Comparison of ENCODE assay signal across 21 mouse cellular contexts in the genomic region with DNA sequence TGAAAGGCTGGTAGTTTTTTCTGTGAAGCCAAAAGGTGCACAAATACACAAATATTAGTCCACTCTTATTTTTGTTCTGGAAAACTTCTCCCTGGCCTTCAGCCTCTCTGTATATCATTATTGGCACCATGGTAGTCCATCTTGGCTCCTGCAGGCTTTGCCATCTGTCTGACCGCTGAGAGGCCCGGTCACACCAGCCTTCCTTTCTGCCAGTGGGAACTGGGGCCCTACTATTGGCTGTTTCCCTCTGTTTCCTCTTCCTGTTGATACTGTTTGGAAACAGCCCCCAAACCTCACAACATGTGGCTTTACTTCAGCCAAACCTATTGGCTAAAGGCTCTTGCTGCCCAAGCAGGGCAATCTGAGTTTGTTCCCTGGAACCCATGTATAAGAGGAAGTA.
DNase-seq lines count a peak whose midpoint lies in the region; ATAC-seq and TF ChIP-seq lines count a peak whose summit lies in the region.
"Had no signal": no experiment of that assay in that cellular context is flagged by ENCODE, and none has a peak within 500 bp of the region (broad histone marks: within the 10 kb centered on the region; RNA-seq: fewer than 3 reads in every experiment).

No protein-coding gene starts in this region.

- H3K27ac ChIP-seq in layer of hippocampus, adult 2 months = peak overlapping the region; percentile 18; the same call in 1 of the 2 replicates
- H3K27ac ChIP-seq in brown adipose tissue, adult 24 weeks (replicated peaks; ENCODE audit: low read depth, low read length) = 0 out of 2 replicates have a peak overlapping the region, but pooled peaks have one; percentile 16
- no peak overlapping the region for H3K27ac ChIP-seq in thymus, adult 2 months (ENCODE audit: control insufficient read depth, insufficient read depth, low read length)
- no peak overlapping the region for H3K27ac ChIP-seq in limb, embryonic 10.5 days
- H3K27ac ChIP-seq: embryonic facial prominence, embryonic 15.5 days; heart, adult 2 months; heart, embryonic 15.5 days; hindbrain, embryonic 10.5 days; kidney, postnatal 0 days; liver, embryonic 13.5 days; lung, embryonic 15.5 days; midbrain, embryonic 10.5 days had no signal

- peaks cover 24% of the 10 kb centered on the region for H3K4me1 ChIP-seq in brown adipose tissue, adult 24 weeks (ENCODE audit: control insufficient read depth, insufficient read depth, insufficient read length, low read length)
- H3K4me1 ChIP-seq in thymus, adult 2 months (replicated peaks; ENCODE audit: control insufficient read depth, insufficient read depth, low read length) = no peaks in the 10 kb centered on the region
- H3K4me1 ChIP-seq in limb, embryonic 10.5 days = no peaks in the 10 kb centered on the region; the same call in 1 of the 2 replicates
- H3K4me1 ChIP-seq: embryonic facial prominence, embryonic 15.5 days had no signal

- H3K4me3 ChIP-seq in layer of hippocampus, adult 2 months = no peak overlapping the region
- no peak overlapping the region for H3K4me3 ChIP-seq in brown adipose tissue, adult 24 weeks (ENCODE audit: insufficient read depth, low read depth, low read length)
- H3K4me3 ChIP-seq in thymus, adult 2 months (ENCODE audit: control insufficient read depth, insufficient read depth, low read length) = no peak overlapping the region
- no peak overlapping the region for H3K4me3 ChIP-seq in limb, embryonic 10.5 days
- H3K4me3 ChIP-seq: embryonic facial prominence, embryonic 15.5 days; heart, adult 2 months; heart, embryonic 15.5 days; hindbrain, embryonic 10.5 days; liver, embryonic 13.5 days; lung, embryonic 15.5 days; midbrain, embryonic 10.5 days had no signal

- ATAC-seq in granulocyte monocyte progenitor cell, adult 5-6 weeks (replicated peaks; ENCODE audit: poor library complexity, severe bottlenecking) = peak; percentile 47
- ATAC-seq: forebrain, embryonic 16.5 days had no signal

- WGBS in thymus, adult 2 months = 98% methylated on average over 2 of the region's 2 CpGs
- WGBS in limb, embryonic 10.5 days = 90% methylated on average over 2 of the region's 2 CpGs

- no peaks in the 10 kb centered on the region for H3K27me3 ChIP-seq in thymus, adult 2 months (ENCODE audit: control insufficient read depth, insufficient read depth, low read length)
- no peaks in the 10 kb centered on the region for H3K27me3 ChIP-seq in limb, embryonic 10.5 days (ENCODE audit: low read depth, poor library complexity, severe bottlenecking)
- H3K27me3 ChIP-seq: CH12.LX; embryonic facial prominence, embryonic 15.5 days; heart, embryonic 15.5 days; liver, embryonic 13.5 days; lung, embryonic 15.5 days had no signal

- no peak for DNase-seq in layer of hippocampus, adult 2 months (ENCODE audit: low spot score in 2 of 2)
- no peak for DNase-seq in layer of hippocampus, postnatal 10 days (ENCODE audit: low spot score in 2 of 2)
- peak; percentile 83 for DNase-seq in cerebellum, adult 8-10 months
- no peak for DNase-seq in thymus, adult 2 months
- DNase-seq in limb, embryonic 10.5 days (ENCODE audit: low spot score) = no peak
- DNase-seq: heart, adult 2 months; kidney, adult 18-20 months; liver, embryonic 13.5 days; lung, postnatal 4 days; right cerebral cortex, adult 18-20 months; thymus, postnatal 4 days had no signal

- H3K36me3 ChIP-seq in thymus, adult 2 months (ENCODE audit: control insufficient read depth, insufficient read depth, low read length) = no peaks in the 10 kb centered on the region
- H3K36me3 ChIP-seq in limb, embryonic 10.5 days = peaks cover 6% of the 10 kb centered on the region
- H3K36me3 ChIP-seq: embryonic facial prominence, embryonic 15.5 days; heart, embryonic 15.5 days; hindbrain, embryonic 10.5 days; liver, embryonic 13.5 days; midbrain, embryonic 10.5 days had no signal

- H3K9me3 ChIP-seq in limb, embryonic 10.5 days (replicated peaks) = no peaks in the 10 kb centered on the region
- H3K9me3 ChIP-seq: embryonic facial prominence, embryonic 15.5 days; heart, embryonic 15.5 days; hindbrain, embryonic 10.5 days; liver, embryonic 13.5 days; lung, embryonic 15.5 days; midbrain, embryonic 10.5 days had no signal

- TF ChIP-seq POLR2A in thymus, adult 2 months (IDR thresholded peaks at IDR 0.05; ENCODE audit: control insufficient read depth, extremely low read depth, insufficient read depth, low read length, poor library complexity) = no peak

- no peak for TF ChIP-seq CTCF in layer of hippocampus, adult 2 months (conservative IDR thresholded peaks at IDR 0.05)
- no peak for TF ChIP-seq CTCF in thymus, adult 2 months (IDR thresholded peaks at IDR 0.05; ENCODE audit: borderline replicate concordance, control insufficient read depth, extremely low read depth, insufficient read depth, low read length, poor library complexity)

Comparison
In these comparisons a context has a peak if more than half of its experiments do, and no peak if none do; other contexts are left out.
1. H3K27ac ChIP-seq: peak in layer of hippocampus, adult 2 months (single experiment) and brown adipose tissue, adult 24 weeks (single experiment); none in thymus, adult 2 months (single experiment) and limb, embryonic 10.5 days (single experiment).